Mouse (Mus musculus) inflammation-experienced regulatory T-cells, adult 6 months (primary cell): ENCODE data around the gene Ccdc107. TPM values are rescaled to one million over a fixed set of nuclear protein-coding genes. Genes with fewer than 3 reads are reported as not detected.
"Not testable (repeated sequence)": the region's sequence is repeated elsewhere in the genome, so short reads cannot be mapped to it uniquely, and the experiment has no call there.

Experiments used
- ATAC-seq: one replicate; pipeline ENCODE4 v1.8.0; 2017
- polyA plus RNA-seq, 3 experiments: library from polyadenylated mRNA; unstranded; fragments of 100-300 nt; shearing (Covaris generic); gene quantifications; one replicate each; pipeline ENCODE4 v1.2.1; 2017

Ccdc107 gene
- polyA plus RNA-seq, 3 experiments from 2014 or later: 36.5 to 72.9 (median 72.1) TPM

DNA sequence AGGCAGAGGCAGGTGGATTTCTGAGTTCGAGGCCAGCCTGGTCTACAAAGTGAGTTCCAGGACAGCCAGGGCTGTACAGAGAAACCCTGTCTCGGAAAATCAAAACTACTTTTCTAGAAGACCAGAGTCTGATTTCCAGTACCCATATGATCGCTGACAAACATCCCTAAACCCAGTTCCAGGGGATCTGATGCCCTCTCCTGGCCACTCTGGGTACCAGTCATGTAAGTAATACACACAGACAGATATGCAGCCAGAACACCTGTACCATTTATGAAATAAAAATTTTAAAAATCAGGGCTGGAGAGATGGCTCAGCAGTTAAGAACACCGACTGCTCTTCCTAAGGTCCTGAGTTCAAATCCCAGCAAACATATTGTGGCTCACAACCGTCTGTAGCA, 7.0 kb upstream of the Ccdc107 start:
- not testable (repeated sequence) for ATAC-seq

DNA sequence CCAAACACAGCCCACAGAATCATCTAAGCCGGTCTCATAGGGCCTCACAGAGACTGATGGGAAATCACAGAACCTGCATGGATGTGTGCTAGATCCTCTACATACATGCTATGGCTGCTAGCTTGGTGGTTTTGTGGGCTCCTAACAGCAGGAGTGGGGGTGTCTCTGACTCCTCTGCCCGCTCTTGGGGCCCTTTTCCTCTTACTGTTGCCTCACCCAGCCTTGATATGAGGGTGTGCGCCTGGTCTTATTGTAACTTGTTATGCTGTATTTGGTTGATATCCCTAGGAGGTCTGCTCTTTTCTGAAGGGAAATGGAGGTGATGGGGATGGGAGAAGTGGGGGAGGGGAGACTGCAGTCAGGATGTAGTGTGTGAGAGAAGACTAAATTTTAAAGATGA, 3.1 kb upstream of the Ccdc107 start:
- no peak for ATAC-seq

GRCm38 (mm10) chr4:43490801-43491200, 1.9 kb upstream of the Ccdc107 start:
- no peak for ATAC-seq

DNA sequence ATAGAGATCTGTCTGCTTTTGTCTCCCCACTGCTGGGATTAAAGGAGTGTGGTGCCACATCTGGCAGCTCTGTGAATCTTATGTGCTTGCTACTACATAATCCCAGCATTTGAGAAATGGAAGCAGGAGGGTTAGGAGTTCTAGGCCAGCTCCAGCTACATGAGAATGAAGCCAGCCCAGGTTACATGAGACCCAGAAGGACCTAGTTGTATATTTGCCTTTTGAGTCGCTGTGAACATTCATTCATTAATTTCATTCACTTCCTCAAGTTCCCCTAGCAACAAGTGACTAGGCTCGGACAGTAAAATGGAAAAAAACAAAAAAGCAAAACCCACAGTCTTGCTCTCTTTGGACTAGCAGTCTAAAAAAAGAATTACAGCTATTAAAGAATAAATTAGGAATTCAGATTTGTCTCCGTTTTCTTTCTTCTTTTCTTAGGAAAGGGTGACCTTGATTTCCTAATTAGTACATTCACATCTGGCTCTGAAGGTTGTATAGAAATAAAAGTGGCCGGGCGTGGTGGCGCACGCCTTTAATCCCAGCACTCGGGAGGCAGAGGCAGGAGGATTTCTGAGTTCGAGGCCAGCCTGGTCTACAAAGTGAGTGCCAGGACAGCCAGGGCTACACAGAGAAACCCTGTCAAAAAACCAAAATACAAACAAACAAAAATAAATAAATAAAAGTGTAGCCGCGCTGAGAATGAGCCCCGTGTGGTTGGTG, 439 bp upstream of the Ccdc107 start:
- no peak for ATAC-seq

- peak; percentile 65 for ATAC-seq
These were observed 616 bp downstream of the Ccdc107 start for GRCm38 (mm10) chr4:43493186-43493845.

- ATAC-seq: no peak
These were observed 1.1 kb downstream of the Ccdc107 start for GRCm38 (mm10) chr4:43493846-43494240.

- ATAC-seq: no peak
These were observed 3.9 kb downstream of the Ccdc107 start for GRCm38 (mm10) chr4:43496587-43496986.

DNA sequence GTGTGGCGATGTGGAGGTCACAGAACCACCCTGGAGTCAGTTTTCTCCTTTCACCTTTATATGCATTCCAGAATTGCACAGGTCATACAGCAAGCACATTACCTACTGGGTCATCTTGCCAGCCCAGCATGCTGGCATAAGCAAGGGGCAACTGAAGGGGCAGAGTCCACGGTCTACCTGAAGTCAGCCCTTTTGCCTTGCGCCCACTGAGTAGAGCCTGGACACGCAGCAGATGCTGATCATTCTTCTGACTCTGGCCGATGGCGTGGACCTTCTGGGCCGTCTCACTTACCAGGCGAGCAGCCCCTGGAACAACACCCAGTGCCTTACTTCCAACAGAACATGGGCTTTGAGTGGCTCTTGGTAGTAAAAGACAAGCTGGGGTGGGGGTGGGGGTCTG, 4.7 kb downstream of the Ccdc107 start:
- ATAC-seq: no peak

- no peak for ATAC-seq
These were observed 5.2 kb downstream of the Ccdc107 start for GRCm38 (mm10) chr4:43497946-43498345.

- peak; percentile 35 for ATAC-seq
These were observed 6.3 kb downstream of the Ccdc107 start for GRCm38 (mm10) chr4:43498983-43499382.

DNA sequence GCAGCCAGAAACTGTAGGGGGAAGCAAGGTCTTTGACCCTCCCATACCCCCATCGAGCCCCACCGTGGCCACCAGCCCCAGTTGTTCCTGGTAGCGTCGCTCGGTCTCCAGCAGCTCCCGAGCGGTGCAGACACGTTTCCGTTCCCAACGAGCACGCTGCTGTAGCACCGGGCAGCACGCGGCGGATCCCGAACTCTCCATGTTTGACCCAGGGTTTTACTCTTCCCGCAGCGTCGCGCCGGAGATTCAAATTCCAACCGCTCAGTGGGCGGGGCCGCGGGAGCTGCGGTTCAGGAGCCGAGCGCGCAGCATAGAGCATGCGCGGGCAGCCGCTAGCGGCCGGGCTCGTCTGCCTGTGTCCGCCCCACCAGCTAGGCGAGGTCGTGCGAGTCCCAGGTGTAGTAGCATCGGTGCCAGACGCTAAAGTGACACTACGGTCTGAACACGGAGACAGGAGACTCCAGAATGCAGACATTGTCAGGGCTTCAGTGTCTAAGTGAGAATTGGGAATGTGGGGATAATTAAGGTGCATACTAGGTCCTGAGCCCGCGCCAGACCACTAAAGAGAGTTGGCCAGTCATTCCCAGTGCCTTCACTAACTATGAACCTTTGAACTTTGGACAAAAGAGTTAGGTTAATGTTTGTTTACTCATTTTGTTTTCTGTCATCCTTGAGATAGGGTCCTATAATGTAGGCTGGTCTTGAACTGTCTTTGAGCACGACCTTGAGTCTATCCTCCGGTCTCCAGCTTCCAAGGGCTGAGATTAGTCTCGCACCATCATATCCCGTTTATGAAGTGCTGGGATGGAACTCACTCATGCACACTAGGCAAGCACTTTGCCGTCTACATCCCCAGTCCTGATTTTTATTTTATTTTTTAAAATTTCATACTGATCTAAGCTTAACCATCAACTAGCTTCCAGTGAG, 7.0 kb downstream of the Ccdc107 start, which contains the start of gene Arhgef39:
Gene Arhgef39 (minus strand): TSS at position 289 of the 927 bp plus-strand sequence.
- ATAC-seq: peak; percentile 76

DNA sequence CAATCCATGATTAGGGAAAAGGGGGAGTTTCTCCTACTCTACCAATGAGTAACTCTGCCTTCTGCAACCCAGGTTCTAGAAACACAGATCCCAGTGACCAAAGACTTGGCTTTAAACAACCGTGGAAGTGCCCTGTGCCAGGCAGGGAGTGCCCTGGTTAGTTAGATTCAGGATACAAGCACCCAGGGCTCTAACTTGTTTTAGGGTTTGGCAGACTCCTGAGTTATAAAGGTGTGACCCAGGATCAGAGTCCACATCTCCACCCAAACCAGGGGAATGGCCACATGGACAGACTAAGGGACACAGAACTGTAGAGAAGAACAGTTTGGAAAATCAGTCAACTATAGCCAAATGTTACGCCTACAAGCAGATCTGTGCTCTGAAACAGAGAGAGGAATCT, 10.3 kb downstream of the Ccdc107 start:
- no peak for ATAC-seq

- ATAC-seq: no peak
These were observed 10.8 kb downstream of the Ccdc107 start for GRCm38 (mm10) chr4:43503506-43503905.

DNA sequence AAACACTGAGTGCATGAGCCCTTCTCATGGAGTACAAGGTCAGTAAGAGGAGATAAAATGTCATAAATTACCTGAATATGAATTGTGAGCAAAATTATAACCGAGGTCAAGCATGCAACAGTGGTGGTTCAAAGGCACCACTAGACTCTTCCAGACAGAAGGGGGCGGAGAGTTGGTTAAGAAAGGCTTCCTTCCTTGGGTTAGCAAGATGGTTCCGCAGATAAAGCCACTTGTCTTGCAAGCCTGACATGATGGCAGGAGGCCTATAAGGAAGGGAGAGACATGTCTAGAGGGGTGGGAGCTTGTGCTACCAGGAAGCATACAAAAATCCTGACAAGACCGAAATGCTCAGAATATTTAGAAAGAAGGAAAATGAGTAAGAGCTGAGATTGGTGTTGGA, 11.6 kb downstream of the Ccdc107 start:
- no peak for ATAC-seq

DNA sequence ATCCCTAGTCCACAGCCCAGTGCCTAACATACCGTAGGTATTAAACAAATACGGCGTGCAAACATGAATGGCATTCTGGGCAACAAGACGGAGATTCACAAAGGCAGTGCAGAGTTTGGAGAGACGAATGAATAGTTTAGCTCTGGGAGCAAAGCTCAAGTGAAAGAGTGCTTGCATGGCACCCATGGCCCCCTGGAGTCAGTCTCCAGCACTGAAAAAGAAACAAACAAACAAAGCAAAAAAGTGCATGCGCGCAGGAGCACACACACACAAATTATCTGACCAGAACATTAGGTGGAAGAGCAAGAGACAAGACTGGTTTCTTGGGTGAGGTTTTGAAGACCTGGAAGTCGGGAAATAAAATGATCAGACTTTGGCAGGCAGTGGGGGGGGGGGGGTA, 13.4 kb downstream of the Ccdc107 start:
- no peak for ATAC-seq

GRCm38 (mm10) chr4:43506536-43507185, 14.0 kb downstream of the Ccdc107 start, which contains the start of gene Car9:
Gene Car9, plus strand, starts transcription at chr4:43506966.
- ATAC-seq: no peak

GRCm38 (mm10) chr4:43507938-43508665, 15.4 kb downstream of the Ccdc107 start:
- ATAC-seq: no peak

DNA sequence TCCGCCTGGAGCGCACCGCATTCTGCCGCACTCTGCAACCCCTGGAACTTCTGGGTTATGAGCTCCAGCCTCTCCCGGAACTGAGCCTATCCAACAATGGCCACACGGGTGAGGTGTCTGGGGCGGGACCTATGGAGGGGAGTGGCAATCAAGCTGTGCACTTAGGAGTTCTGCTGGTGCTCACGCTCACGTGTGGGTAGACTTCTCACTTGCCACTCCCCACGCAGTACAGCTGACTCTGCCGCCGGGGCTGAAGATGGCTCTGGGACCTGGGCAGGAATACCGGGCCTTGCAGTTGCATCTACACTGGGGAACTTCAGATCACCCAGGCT, 15.9 kb downstream of the Ccdc107 start:
- peak; percentile 98 for ATAC-seq

DNA sequence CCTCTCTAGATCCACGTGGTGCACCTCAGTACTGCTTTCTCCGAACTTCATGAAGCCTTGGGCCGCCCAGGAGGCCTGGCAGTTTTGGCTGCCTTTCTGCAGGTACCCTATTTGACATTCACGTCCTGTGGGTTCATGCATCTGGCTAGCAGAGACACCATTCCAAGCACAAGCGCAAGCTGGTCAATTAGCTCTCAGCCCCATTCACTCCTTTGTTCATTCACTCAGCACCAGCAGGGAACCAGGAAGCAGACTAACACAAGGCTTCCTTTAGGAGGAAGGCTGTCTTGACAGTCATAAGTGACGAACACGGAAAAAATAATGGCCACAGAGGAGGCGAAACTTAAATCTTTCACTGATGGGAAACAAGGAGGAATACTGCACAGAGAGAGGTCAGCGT, 16.4 kb downstream of the Ccdc107 start:
- no peak for ATAC-seq

- no peak for ATAC-seq
These were observed 19.2 kb downstream of the Ccdc107 start for GRCm38 (mm10) chr4:43511675-43512454.

GRCm38 (mm10) chr4:43512653-43513052, 20.0 kb downstream of the Ccdc107 start:
- no peak for ATAC-seq
